Mouse (Mus musculus) left cerebral cortex, adult 8-10 months (tissue): ENCODE measurements around the gene Clcnka. TPM values are rescaled to one million over a fixed set of nuclear protein-coding genes. Genes with fewer than 3 reads are reported as not detected.

Source experiments
- DNase-seq, 2 experiments: peaks; one replicate each; pipeline ENCODE4 v3.0.0; 2022; ENCODE audit warnings: low spot score in 2 of 2
- total RNA-seq, 4 experiments: library from RNA; stranded (reverse); gene quantifications; 2 replicates each; pipeline ENCODE4 v1.2.4; 2022

Clcnka gene
- total RNA-seq, 4 experiments from 2014 or later: 0.39 to 1.8 TPM; not detected in 2

- no peak for DNase-seq
Observed at GRCm38 (mm10) chr4:141379674-141380073, 18.9 kb downstream of the Clcnka start.

DNA sequence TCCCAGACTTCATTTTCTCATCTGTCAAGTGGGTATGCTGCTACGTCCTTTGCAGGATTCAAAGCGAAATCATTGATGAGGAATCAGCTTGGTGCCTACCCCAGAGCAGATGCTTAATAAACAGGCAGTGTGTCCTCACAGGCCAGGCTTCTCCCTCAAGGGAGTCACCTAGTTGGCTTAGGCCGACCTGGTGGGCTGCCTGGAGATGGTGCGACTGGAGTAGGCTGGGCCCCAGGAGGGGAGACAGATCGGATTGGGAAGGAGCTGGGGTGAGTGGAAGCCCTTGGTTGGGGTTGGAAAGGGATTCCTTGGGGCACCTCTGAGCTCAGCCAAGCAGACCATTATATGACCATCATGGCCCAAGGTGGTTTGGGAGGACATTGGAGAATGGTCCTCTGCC lies 26.1 kb downstream of the Clcnka start:
- DNase-seq: no peak

DNA sequence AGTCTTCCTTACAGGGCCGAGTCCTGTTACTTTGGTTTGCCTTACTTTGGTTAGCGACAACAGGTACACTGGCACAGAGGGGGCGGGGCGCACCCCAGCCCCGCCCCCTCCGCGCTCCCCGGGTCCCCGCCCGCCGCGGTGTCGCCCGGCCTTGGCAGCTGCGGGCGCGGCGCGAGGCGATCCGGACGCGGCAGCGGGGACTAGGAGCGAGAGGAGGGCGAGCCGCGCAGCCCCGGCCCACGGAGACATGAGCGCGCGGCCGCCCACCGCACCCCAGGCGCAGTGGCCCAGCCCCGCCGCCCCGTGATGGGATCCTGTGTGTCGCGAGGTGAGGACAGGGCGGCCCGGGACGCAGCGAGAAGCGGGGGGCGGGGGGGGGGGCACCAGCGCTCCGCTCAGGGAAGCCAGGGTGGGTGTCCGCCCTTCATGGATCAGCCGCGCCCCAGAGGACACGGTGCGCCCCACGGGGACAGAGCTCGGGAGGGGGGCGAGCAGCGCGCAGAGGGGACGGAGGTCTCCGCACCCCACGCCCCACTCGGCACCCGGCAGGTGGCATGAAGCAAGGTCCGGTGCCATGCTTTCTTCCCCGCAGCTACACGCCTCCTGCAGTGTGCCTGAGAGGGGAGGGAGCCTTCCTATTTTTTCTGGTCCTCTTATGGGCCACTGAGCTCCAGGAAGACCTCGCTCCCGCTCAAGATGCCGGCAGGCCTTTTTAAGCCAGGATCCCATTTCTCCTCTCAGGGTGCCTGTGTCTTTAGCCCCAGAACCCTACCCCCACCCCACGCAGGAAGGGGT lies 30.3 kb downstream of the Clcnka start, which contains the start of gene Fam131c:
Fam131c (plus strand) TSS at position 224 of the 795 bp plus-strand sequence.
- no peak for DNase-seq

- DNase-seq: no peak
Observed at GRCm38 (mm10) chr4:141365876-141366275, 32.6 kb downstream of the Clcnka start.

DNA sequence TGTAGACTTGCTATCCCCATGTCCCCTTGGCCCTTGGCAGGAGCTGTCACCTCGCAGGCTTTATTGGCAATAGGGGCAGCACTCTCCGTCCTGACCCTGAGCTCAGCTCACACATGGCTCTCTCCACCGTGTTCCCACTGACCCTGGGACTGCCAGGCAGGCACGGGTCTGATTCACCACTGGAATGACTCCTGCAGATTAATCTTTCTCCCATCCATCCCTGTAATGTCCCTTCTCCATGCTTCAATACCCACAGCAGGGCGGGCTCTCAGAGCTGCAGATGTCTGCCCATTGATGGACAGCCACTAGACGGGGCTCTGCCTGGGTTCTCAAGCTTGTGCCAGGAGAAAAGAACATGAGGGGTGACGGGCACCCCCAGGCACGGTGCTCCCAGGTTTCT lies 33.4 kb downstream of the Clcnka start:
- DNase-seq: no peak

- DNase-seq: peak in 1 of 2 experiments; percentile 72
Observed at GRCm38 (mm10) chr4:141362937-141363548, 35.5 kb downstream of the Clcnka start.

GRCm38 (mm10) chr4:141360846-141361245 lies 37.7 kb downstream of the Clcnka start:
- DNase-seq: no peak

DNA sequence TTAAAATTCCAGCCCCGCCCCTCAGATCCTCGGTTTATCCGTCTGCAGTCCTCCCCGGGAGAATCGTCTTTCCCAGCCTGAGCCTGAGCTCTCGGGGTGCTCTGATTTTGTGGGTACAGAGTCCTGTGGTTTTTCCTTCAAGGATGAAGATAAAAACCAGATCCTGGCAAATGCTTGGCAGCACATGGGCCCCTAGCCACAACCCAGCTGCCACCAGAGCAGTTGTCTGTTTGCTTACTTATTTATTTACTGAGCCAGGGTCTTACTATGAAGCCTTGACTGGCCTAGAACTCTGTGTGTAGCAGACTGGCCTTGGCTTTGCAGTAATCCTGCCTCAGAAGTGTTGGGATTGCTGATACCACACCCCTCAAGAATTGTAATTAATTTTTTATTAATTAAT lies 39.3 kb downstream of the Clcnka start:
- DNase-seq: no peak

GRCm38 (mm10) chr4:141357811-141358210 lies 40.7 kb downstream of the Clcnka start:
- DNase-seq: no peak

- DNase-seq: no peak
Observed at GRCm38 (mm10) chr4:141353868-141354267, 44.7 kb downstream of the Clcnka start.

- DNase-seq: no peak
Observed at GRCm38 (mm10) chr4:141352986-141353385, 45.5 kb downstream of the Clcnka start.

GRCm38 (mm10) chr4:141351972-141352371 lies 46.6 kb downstream of the Clcnka start:
- DNase-seq: no peak

GRCm38 (mm10) chr4:141350015-141350414 lies 48.5 kb downstream of the Clcnka start:
- DNase-seq: no peak

DNA sequence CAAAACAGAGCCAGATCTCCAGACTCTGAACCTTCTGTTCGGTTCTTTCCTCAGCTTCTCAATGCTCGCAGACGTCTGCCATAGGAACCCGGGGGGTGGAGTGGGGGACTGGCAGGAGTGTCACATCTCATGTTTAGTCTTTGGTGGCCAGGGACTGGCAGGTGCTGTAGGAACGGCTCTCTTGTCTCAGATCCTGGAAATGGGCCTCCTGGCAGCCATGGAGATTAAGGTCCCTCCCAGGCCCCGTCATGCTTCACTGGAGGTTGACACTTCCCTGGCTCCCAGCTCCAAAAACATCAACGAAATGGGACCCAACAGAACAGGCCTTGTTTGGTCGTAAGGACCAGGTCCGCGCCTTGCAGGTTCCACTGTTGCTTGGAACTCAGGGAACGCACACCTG lies 49.9 kb downstream of the Clcnka start:
- DNase-seq: no peak

- no peak for DNase-seq
Observed at GRCm38 (mm10) chr4:141347365-141347797, 51.1 kb downstream of the Clcnka start.

DNA sequence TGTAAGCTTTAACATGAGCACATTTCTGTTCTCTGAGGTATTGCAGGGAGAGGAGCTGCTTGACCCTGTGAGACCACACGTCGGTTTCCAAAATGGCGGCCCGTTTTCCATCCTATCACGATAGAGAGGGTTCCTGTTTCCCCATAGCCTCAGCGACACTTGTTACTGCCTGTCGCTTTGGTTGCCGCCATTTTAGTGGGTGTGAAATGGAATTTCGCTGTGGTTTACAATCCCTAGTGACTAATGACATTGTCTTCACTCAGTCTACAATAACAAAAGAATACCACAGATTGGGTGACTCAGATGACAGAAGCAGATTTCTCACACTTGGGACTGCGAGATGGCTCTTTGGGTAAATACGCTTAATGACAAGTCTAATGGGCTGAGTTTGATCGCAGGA lies 53.3 kb downstream of the Clcnka start:
- DNase-seq: no peak

- DNase-seq: no peak
Observed at GRCm38 (mm10) chr4:141343515-141343914, 55.0 kb downstream of the Clcnka start.

GRCm38 (mm10) chr4:141341477-141341876 lies 57.0 kb downstream of the Clcnka start:
- no peak for DNase-seq

DNA sequence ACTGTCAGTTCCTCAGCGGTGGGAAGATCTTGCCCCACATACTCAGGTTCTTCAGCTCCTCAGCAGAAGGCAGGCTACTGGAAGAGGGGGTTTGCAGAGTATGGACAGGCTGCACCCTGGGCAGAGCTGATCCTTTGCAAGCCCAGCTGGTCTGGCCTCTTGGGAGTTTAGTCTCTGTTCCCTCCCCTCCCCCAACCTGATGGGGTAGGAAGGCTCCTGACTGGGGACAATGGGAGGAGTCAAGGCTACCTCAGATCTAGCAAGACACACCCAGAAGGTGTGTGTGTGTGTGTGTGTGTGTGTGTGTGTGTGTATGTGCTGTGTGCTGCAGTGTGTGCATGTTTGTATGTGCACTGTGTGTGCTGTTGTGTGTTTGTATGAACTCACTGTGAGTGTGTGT lies 59.7 kb downstream of the Clcnka start:
- no peak for DNase-seq

GRCm38 (mm10) chr4:141337986-141338385 lies 60.5 kb downstream of the Clcnka start:
- no peak for DNase-seq

DNA sequence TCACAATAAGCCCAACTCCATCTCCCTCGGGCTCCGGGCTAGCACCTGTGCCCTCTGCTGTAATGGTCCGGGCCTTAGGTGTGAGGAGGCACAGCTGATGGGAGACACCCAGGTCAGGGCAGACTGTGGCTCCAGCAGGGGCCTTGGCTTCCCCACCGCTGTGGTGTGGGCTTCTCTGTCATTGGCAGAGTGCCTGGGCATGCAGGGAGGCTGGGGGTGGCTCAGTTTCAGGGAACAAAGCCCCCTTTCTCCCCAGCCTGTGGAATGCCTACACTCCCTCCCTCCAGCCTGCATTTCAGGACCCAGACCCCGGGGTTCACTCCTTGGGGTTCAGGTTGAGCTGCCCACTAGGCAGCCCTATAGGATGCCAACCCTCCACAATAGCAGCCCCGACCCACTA lies 62.3 kb downstream of the Clcnka start:
- DNase-seq: no peak

DNA sequence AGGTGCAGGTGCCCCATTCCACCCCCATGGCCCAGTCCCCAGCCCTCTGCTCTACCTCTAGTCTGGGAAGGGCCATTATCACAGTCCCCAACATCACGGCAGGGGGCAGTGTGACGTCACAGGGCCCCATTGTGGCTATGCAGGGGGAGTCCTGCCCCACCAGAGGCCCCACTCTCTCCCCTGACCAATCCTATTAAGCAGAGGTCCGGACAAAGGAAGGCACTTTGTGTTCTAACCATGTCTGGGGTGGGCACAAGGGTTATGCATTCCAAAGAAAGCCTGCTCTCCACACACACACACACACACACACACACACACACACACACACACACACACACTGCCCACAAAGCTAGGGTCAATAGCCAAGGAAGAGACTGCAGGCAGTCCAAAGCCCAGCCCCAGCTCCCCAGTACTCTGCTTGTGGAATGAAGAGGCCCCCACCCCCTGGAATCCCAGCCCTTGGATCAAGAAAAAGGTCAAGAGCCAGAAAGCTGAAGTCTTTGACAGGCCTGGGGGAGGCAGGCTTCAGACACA lies 63.2 kb downstream of the Clcnka start:
- no peak for DNase-seq

- no peak for DNase-seq
Observed at GRCm38 (mm10) chr4:141334695-141335094, 63.8 kb downstream of the Clcnka start.
